Mouse (Mus musculus): Measurements from ENCODE around the gene Gigyf1. TPM values are rescaled to one million over a fixed set of nuclear protein-coding genes. Genes with fewer than 3 reads are reported as not detected.

The Gigyf1 gene
- total RNA-seq, 1 experiment = 24.7 TPM

GRCm38 (mm10) chr5:137553411-137553837 is 35.1 kb downstream of the Gigyf1 start, which contains the start of gene Actl6b:
Gene Actl6b, plus strand, starts transcription at chr5:137553517.
- TF ChIP-seq CHD2 (IDR thresholded peaks at IDR 0.05; ENCODE audit: low read depth, low read length) = no peak
- TF ChIP-seq HCFC1 (IDR thresholded peaks at IDR 0.05; ENCODE audit: borderline replicate concordance, insufficient read depth, low read length) = no peak
- TF ChIP-seq ZC3H11A (IDR thresholded peaks at IDR 0.05; ENCODE audit: borderline replicate concordance, low read depth, low read length) = no peak
- TF ChIP-seq MAFK (IDR thresholded peaks at IDR 0.05; ENCODE audit: insufficient read depth, low read depth, low read length) = no peak
- no peak for TF ChIP-seq ZNF384 (IDR thresholded peaks at IDR 0.05; ENCODE audit: low read depth, low read length)
- Histone ChIP-seq H3K4me3 (ENCODE audit: insufficient read depth in 1 of 2, low read depth in 1 of 2, low read length in 2 of 2, poor library complexity in 1 of 2, severe bottlenecking in 1 of 2) (peak within 1 kb of the TSS; percentile 14 to 49; a peak in 2 of 4 replicates), H3K9me3 (ENCODE audit: control insufficient read depth, insufficient read depth, low read depth, low read length) (no peaks in the 10 kb centered on the region), H3K4me1 (ENCODE audit: control insufficient read depth in 2 of 2, insufficient read depth in 2 of 2, low read length in 2 of 2, poor library complexity in 1 of 2) (0 out of 4 replicates have a peak, but pooled peaks cover 0 to 2% of the 10 kb centered on the region in 2 experiments), H3K36me3 (ENCODE audit: control insufficient read depth, insufficient read depth, low read length, poor library complexity, severe bottlenecking) (no peaks in the 10 kb centered on the region), H3K27ac (ENCODE audit: insufficient read depth, low read depth, low read length, poor library complexity, severe bottlenecking) (no peak within 1 kb of the TSS), H3K9ac (ENCODE audit: insufficient read depth, low read depth, low read length, poor library complexity, severe bottlenecking) (no peak within 1 kb of the TSS)
- in situ Hi-C loops (cut with MboI; ENCODE audit: low sequenced_read_pairs in 2 of 2, unreplicated experiment in 2 of 2) = no loop called here
- peak; percentile 84 for DNase-seq (ENCODE audit: low read depth, low spot score)

GRCm38 (mm10) chr5:137553898-137554297 is 35.5 kb downstream of the Gigyf1 start:
- H3K27ac ChIP-seq (ENCODE audit: insufficient read depth, low read depth, low read length, poor library complexity, severe bottlenecking) = no peak overlapping the region
- H3K4me1 ChIP-seq (ENCODE audit: control insufficient read depth in 2 of 2, insufficient read depth in 2 of 2, low read length in 2 of 2, poor library complexity in 1 of 2) = 0 out of 4 replicates have a peak, but pooled peaks cover 0 to 2% of the 10 kb centered on the region in 2 experiments
- DNase-seq (ENCODE audit: low read depth, low spot score) = no peak
- H3K9me3 ChIP-seq (ENCODE audit: control insufficient read depth, insufficient read depth, low read depth, low read length) = no peaks in the 10 kb centered on the region
- in situ Hi-C loops (cut with MboI; ENCODE audit: low sequenced_read_pairs in 2 of 2, unreplicated experiment in 2 of 2) = no loop called here
- TF ChIP-seq HCFC1 (IDR thresholded peaks at IDR 0.05; ENCODE audit: borderline replicate concordance, insufficient read depth, low read length) = no peak
- peak overlapping the region in 1 of 2 experiments; percentile 29; a peak in 1 of 4 replicates for H3K4me3 ChIP-seq (ENCODE audit: insufficient read depth in 1 of 2, low read depth in 1 of 2, low read length in 2 of 2, poor library complexity in 1 of 2, severe bottlenecking in 1 of 2)
- no peaks in the 10 kb centered on the region for H3K36me3 ChIP-seq (ENCODE audit: control insufficient read depth, insufficient read depth, low read length, poor library complexity, severe bottlenecking)
- no peak overlapping the region for H3K9ac ChIP-seq (ENCODE audit: insufficient read depth, low read depth, low read length, poor library complexity, severe bottlenecking)

- no peaks in the 10 kb centered on the region for H3K36me3 ChIP-seq (ENCODE audit: control insufficient read depth, insufficient read depth, low read length, poor library complexity, severe bottlenecking)
- DNase-seq (ENCODE audit: low read depth, low spot score) = no peak
- no peak overlapping the region for H3K4me3 ChIP-seq (ENCODE audit: insufficient read depth in 1 of 2, low read depth in 1 of 2, low read length in 2 of 2, poor library complexity in 1 of 2, severe bottlenecking in 1 of 2)
- H3K27ac ChIP-seq (ENCODE audit: insufficient read depth, low read depth, low read length, poor library complexity, severe bottlenecking) = no peak overlapping the region
- in situ Hi-C loops (cut with MboI; ENCODE audit: low sequenced_read_pairs in 2 of 2, unreplicated experiment in 2 of 2) = no loop called here
- no peak for TF ChIP-seq ZC3H11A (IDR thresholded peaks at IDR 0.05; ENCODE audit: borderline replicate concordance, low read depth, low read length)
- TF ChIP-seq HCFC1 (IDR thresholded peaks at IDR 0.05; ENCODE audit: borderline replicate concordance, insufficient read depth, low read length) = no peak
- no peak for TF ChIP-seq ZNF384 (IDR thresholded peaks at IDR 0.05; ENCODE audit: low read depth, low read length)
- no peak for TF ChIP-seq CHD2 (IDR thresholded peaks at IDR 0.05; ENCODE audit: low read depth, low read length)
- TF ChIP-seq MAFK (IDR thresholded peaks at IDR 0.05; ENCODE audit: insufficient read depth, low read depth, low read length) = no peak
- no peaks in the 10 kb centered on the region for H3K9me3 ChIP-seq (ENCODE audit: control insufficient read depth, insufficient read depth, low read depth, low read length)
- H3K4me1 ChIP-seq (ENCODE audit: control insufficient read depth in 2 of 2, insufficient read depth in 2 of 2, low read length in 2 of 2, poor library complexity in 1 of 2) = peaks cover 2 to 5% of the 10 kb centered on the region in 2 experiments; a peak in 1 of 4 replicates
- no peak overlapping the region for H3K9ac ChIP-seq (ENCODE audit: insufficient read depth, low read depth, low read length, poor library complexity, severe bottlenecking)
These were observed 43.2 kb downstream of the Gigyf1 start for GRCm38 (mm10) chr5:137561556-137561955.

GRCm38 (mm10) chr5:137562965-137563364 is 44.6 kb downstream of the Gigyf1 start:
- H3K4me1 ChIP-seq (ENCODE audit: control insufficient read depth in 2 of 2, insufficient read depth in 2 of 2, low read length in 2 of 2, poor library complexity in 1 of 2) = peaks cover 2 to 5% of the 10 kb centered on the region in 2 experiments; a peak in 1 of 4 replicates
- no peaks in the 10 kb centered on the region for H3K9me3 ChIP-seq (ENCODE audit: control insufficient read depth, insufficient read depth, low read depth, low read length)
- no peak overlapping the region for H3K27ac ChIP-seq (ENCODE audit: insufficient read depth, low read depth, low read length, poor library complexity, severe bottlenecking)
- no peak overlapping the region for H3K9ac ChIP-seq (ENCODE audit: insufficient read depth, low read depth, low read length, poor library complexity, severe bottlenecking)
- H3K36me3 ChIP-seq (ENCODE audit: control insufficient read depth, insufficient read depth, low read length, poor library complexity, severe bottlenecking) = no peaks in the 10 kb centered on the region
- TF ChIP-seq HCFC1 (IDR thresholded peaks at IDR 0.05; ENCODE audit: borderline replicate concordance, insufficient read depth, low read length) (no peak), ZNF384 (IDR thresholded peaks at IDR 0.05; ENCODE audit: low read depth, low read length) (no peak), ZC3H11A (IDR thresholded peaks at IDR 0.05; ENCODE audit: borderline replicate concordance, low read depth, low read length) (no peak)
- no peak for DNase-seq (ENCODE audit: low read depth, low spot score)
- H3K4me3 ChIP-seq (ENCODE audit: insufficient read depth in 1 of 2, low read depth in 1 of 2, low read length in 2 of 2, poor library complexity in 1 of 2, severe bottlenecking in 1 of 2) = no peak overlapping the region
- in situ Hi-C loops (cut with MboI; ENCODE audit: low sequenced_read_pairs in 2 of 2, unreplicated experiment in 2 of 2) = no loop called here

GRCm38 (mm10) chr5:137565744-137566143 is 47.4 kb downstream of the Gigyf1 start:
- Histone ChIP-seq H3K4me3 (ENCODE audit: insufficient read depth in 1 of 2, low read depth in 1 of 2, low read length in 2 of 2, poor library complexity in 1 of 2, severe bottlenecking in 1 of 2) (no peak overlapping the region), H3K9ac (ENCODE audit: insufficient read depth, low read depth, low read length, poor library complexity, severe bottlenecking) (no peak overlapping the region), H3K27ac (ENCODE audit: insufficient read depth, low read depth, low read length, poor library complexity, severe bottlenecking) (no peak overlapping the region), H3K36me3 (ENCODE audit: control insufficient read depth, insufficient read depth, low read length, poor library complexity, severe bottlenecking) (no peaks in the 10 kb centered on the region), H3K9me3 (ENCODE audit: control insufficient read depth, insufficient read depth, low read depth, low read length) (no peaks in the 10 kb centered on the region), H3K4me1 (ENCODE audit: control insufficient read depth in 2 of 2, insufficient read depth in 2 of 2, low read length in 2 of 2, poor library complexity in 1 of 2) (peaks cover 2 to 20% of the 10 kb centered on the region in 2 experiments; a peak in 2 of 4 replicates)
- DNase-seq (ENCODE audit: low read depth, low spot score) = no peak
- TF ChIP-seq MAFK (IDR thresholded peaks at IDR 0.05; ENCODE audit: insufficient read depth, low read depth, low read length) = no peak
- no peak for TF ChIP-seq HCFC1 (IDR thresholded peaks at IDR 0.05; ENCODE audit: borderline replicate concordance, insufficient read depth, low read length)
- no peak for TF ChIP-seq CHD2 (IDR thresholded peaks at IDR 0.05; ENCODE audit: low read depth, low read length)
- TF ChIP-seq ZC3H11A (IDR thresholded peaks at IDR 0.05; ENCODE audit: borderline replicate concordance, low read depth, low read length) = no peak
- TF ChIP-seq ZNF384 (IDR thresholded peaks at IDR 0.05; ENCODE audit: low read depth, low read length) = no peak
- in situ Hi-C loops (cut with MboI; ENCODE audit: low sequenced_read_pairs in 2 of 2, unreplicated experiment in 2 of 2) = no loop called here
